Mouse (Mus musculus) MEL (cell line): ENCODE measurements around the gene Tet3. TPM values are rescaled to one million over a fixed set of nuclear protein-coding genes. Genes with fewer than 3 reads are reported as not detected.

Source experiments
- DNase-seq: peaks from one replicate; pipeline ENCODE4 v3.0.0; 2011; ENCODE audit warnings: low read depth, low spot score
- H3K27ac ChIP-seq: 2 replicates; pipeline ENCODE4 v1.5.1; 2012; ENCODE audit warnings: low read depth, mild to moderate bottlenecking, control low read depth, low read length, moderate library complexity; ENCODE audit not compliant: control insufficient read depth
- H3K27me3 ChIP-seq, 2 experiments: fragments of 150-350 bp in 1 of 2; sonication (generic) in 1 of 2; 2 replicates each; pipeline ENCODE4 v1.6.1; 2012; ENCODE audit warnings: low read length in 2 of 2, mild to moderate bottlenecking in 2 of 2, improper control_type of control experiment in 1 of 2, moderate library complexity in 1 of 2; ENCODE audit not compliant: insufficient read depth in 2 of 2, control insufficient read depth in 1 of 2
- H3K36me3 ChIP-seq, 2 experiments: 2 replicates each; pipeline ENCODE4 v1.6.1; 2012 to 2014; ENCODE audit warnings: low read length in 2 of 2, improper control_type of control experiment in 1 of 2, inconsistent platforms in 1 of 2, mild to moderate bottlenecking in 1 of 2; ENCODE audit not compliant: insufficient read depth in 2 of 2, control insufficient read depth in 1 of 2
- H3K4me1 ChIP-seq, 2 experiments: fragments of 150-350 bp in 1 of 2; sonication (generic) in 1 of 2; 2 replicates each; pipeline ENCODE4 v1.6.1; 2012; ENCODE audit warnings: low read length in 2 of 2, improper control_type of control experiment in 1 of 2, mild to moderate bottlenecking in 1 of 2; ENCODE audit not compliant: insufficient read depth in 2 of 2, control insufficient read depth in 1 of 2
- H3K4me3 ChIP-seq, 2 experiments: fragments of 150-350 bp in 1 of 2; sonication (generic) in 1 of 2; 2 replicates each; pipeline ENCODE4 v1.5.1; 2012; ENCODE audit warnings: low read depth in 2 of 2, low read length in 2 of 2, mild to moderate bottlenecking in 2 of 2, moderate library complexity in 2 of 2, control low read depth in 1 of 2, improper control_type of control experiment in 1 of 2; ENCODE audit not compliant: control insufficient read depth in 1 of 2, insufficient read depth in 1 of 2
- H3K79me2 ChIP-seq: 2 replicates; pipeline ENCODE4 v1.6.1; 2012; ENCODE audit warnings: mild to moderate bottlenecking, low read length, moderate library complexity; ENCODE audit not compliant: control insufficient read depth, poor library complexity, insufficient read depth
- H3K9ac ChIP-seq: 2 replicates; pipeline ENCODE4 v1.6.1; 2012; ENCODE audit warnings: low read depth, mild to moderate bottlenecking, control low read depth, low read length, moderate library complexity; ENCODE audit not compliant: control insufficient read depth, poor library complexity, severe bottlenecking
- H3K9me3 ChIP-seq: fragments of 150-350 bp; sonication (generic); replicated peaks from 2 replicates; pipeline ENCODE4 v1.6.1; 2012; ENCODE audit warnings: mild to moderate bottlenecking, low read length, improper control_type of control experiment, moderate library complexity; ENCODE audit not compliant: insufficient read depth
- CTCF ChIP-seq, 3 experiments: IDR thresholded peaks in 2 of 3; conservative IDR thresholded peaks in 1 of 3; 2 replicates each; pipeline ENCODE4 v1.5.1; 2011 to 2012; ENCODE audit warnings: low read length in 3 of 3, low read depth in 2 of 3, mild to moderate bottlenecking in 2 of 3, improper control_type of control experiment in 1 of 3, inconsistent platforms in 1 of 3, mixed read lengths in 1 of 3, moderate library complexity in 1 of 3; ENCODE audit not compliant: control insufficient read depth in 1 of 3, insufficient read depth in 1 of 3, poor library complexity in 1 of 3, severe bottlenecking in 1 of 3
- E2F4 ChIP-seq: IDR thresholded peaks from 2 replicates; pipeline ENCODE4 v1.6.1; 2011; ENCODE audit warnings: low read depth, low read length, improper control_type of control experiment, borderline replicate concordance
- ELF1 ChIP-seq: IDR thresholded peaks from 2 replicates; pipeline ENCODE4 v1.6.1; 2014; ENCODE audit warnings: low read depth, mild to moderate bottlenecking, inconsistent platforms, low read length, improper control_type of control experiment, moderate library complexity
- EP300 ChIP-seq, 2 experiments: IDR thresholded peaks; 2 replicates each; pipeline ENCODE4 v1.6.1; 2011; ENCODE audit warnings: improper control_type of control experiment in 2 of 2, low read length in 2 of 2, low read depth in 1 of 2, mild to moderate bottlenecking in 1 of 2
- ETS1 ChIP-seq: IDR thresholded peaks from 2 replicates; pipeline ENCODE4 v1.6.1; 2012; ENCODE audit warnings: low read depth, mild to moderate bottlenecking, inconsistent platforms, low read length, improper control_type of control experiment, moderate library complexity
- GABPA ChIP-seq: IDR thresholded peaks from 2 replicates; pipeline ENCODE4 v1.6.1; 2012; ENCODE audit warnings: low read depth, mild to moderate bottlenecking, inconsistent platforms, low read length, improper control_type of control experiment, moderate library complexity
- HCFC1 ChIP-seq: IDR thresholded peaks from 2 replicates; pipeline ENCODE4 v1.6.1; 2012; ENCODE audit warnings: low read depth, mild to moderate bottlenecking, inconsistent platforms, low read length, improper control_type of control experiment, moderate library complexity
- JUND ChIP-seq: IDR thresholded peaks from 2 replicates; pipeline ENCODE4 v1.6.1; 2011; ENCODE audit warnings: low read depth, mild to moderate bottlenecking, improper control_type of control experiment, low read length
- KAT2A ChIP-seq: conservative IDR thresholded peaks from 2 replicates; pipeline ENCODE4 v1.6.1; 2012; ENCODE audit warnings: low read depth, low read length, improper control_type of control experiment, inconsistent platforms
- MXI1 ChIP-seq: IDR thresholded peaks from 2 replicates; pipeline ENCODE4 v1.6.1; 2011; ENCODE audit warnings: mild to moderate bottlenecking, low read depth, low read length, improper control_type of control experiment
- MYB ChIP-seq: IDR thresholded peaks from 2 replicates; pipeline ENCODE4 v1.6.1; 2011; ENCODE audit warnings: mild to moderate bottlenecking, low read depth, low read length, improper control_type of control experiment
- MYC ChIP-seq: IDR thresholded peaks from 2 replicates; pipeline ENCODE4 v1.6.1; 2011; ENCODE audit warnings: low read depth, mild to moderate bottlenecking, low read length, improper control_type of control experiment, moderate library complexity
- NRF1 ChIP-seq: IDR thresholded peaks from 2 replicates; pipeline ENCODE4 v1.6.1; 2014; ENCODE audit warnings: low read depth, mild to moderate bottlenecking, inconsistent platforms, low read length, improper control_type of control experiment, moderate library complexity; ENCODE audit not compliant: poor library complexity, insufficient read depth, severe bottlenecking
- POLR2A ChIP-seq, 2 experiments: IDR thresholded peaks; 2 replicates each; pipeline ENCODE4 v1.6.1; 2011 to 2012; ENCODE audit warnings: low read length in 2 of 2, mild to moderate bottlenecking in 2 of 2, control low read depth in 1 of 2, improper control_type of control experiment in 1 of 2, low read depth in 1 of 2, moderate library complexity in 1 of 2; ENCODE audit not compliant: control insufficient read depth in 1 of 2, insufficient read depth in 1 of 2, poor library complexity in 1 of 2
- POLR2AphosphoS5 ChIP-seq: IDR thresholded peaks from 2 replicates; pipeline ENCODE4 v1.6.1; 2012; ENCODE audit warnings: low read depth, borderline replicate concordance, mild to moderate bottlenecking, inconsistent platforms, low read length, moderate library complexity, mixed read lengths
- RCOR1 ChIP-seq: IDR thresholded peaks from 2 replicates; pipeline ENCODE4 v1.6.1; 2012; ENCODE audit warnings: low read depth, mild to moderate bottlenecking, inconsistent platforms, low read length, improper control_type of control experiment
- SIN3A ChIP-seq: IDR thresholded peaks from 2 replicates; pipeline ENCODE4 v1.6.1; 2012; ENCODE audit warnings: low read length, improper control_type of control experiment, inconsistent platforms
- TBP ChIP-seq: IDR thresholded peaks from 2 replicates; pipeline ENCODE4 v1.8.0; 2011; ENCODE audit warnings: low read depth, low read length, improper control_type of control experiment
- TCF12 ChIP-seq: IDR thresholded peaks from 2 replicates; pipeline ENCODE4 v1.6.1; 2014; ENCODE audit warnings: low read depth, mild to moderate bottlenecking, inconsistent platforms, low read length, improper control_type of control experiment, moderate library complexity
- UBTF ChIP-seq: IDR thresholded peaks from 2 replicates; pipeline ENCODE4 v1.6.1; 2012; ENCODE audit warnings: low read depth, mild to moderate bottlenecking, inconsistent platforms, low read length, improper control_type of control experiment, moderate library complexity, borderline replicate concordance; ENCODE audit not compliant: insufficient read depth
- ZKSCAN1 ChIP-seq: IDR thresholded peaks from 2 replicates; pipeline ENCODE4 v1.6.1; 2012; ENCODE audit warnings: low read depth, mild to moderate bottlenecking, inconsistent platforms, low read length, improper control_type of control experiment, moderate library complexity
- ZMIZ1 ChIP-seq: IDR thresholded peaks from 2 replicates; pipeline ENCODE4 v1.6.1; 2012; ENCODE audit warnings: low read depth, mild to moderate bottlenecking, inconsistent platforms, low read length, improper control_type of control experiment, moderate library complexity
- polyA plus RNA-seq, 2 experiments: library from polyadenylated mRNA; stranded (reverse) in 1 of 2; unstranded in 1 of 2; fragments of >175 nt in 1 of 2; fragments of >200 nt in 1 of 2; gene quantifications; 2 replicates each; pipeline versions ENCODE4 v1.2.1 to v1.2.4; 2012; ENCODE audit warnings: low replicate concordance in 2 of 2, low read depth in 1 of 2; ENCODE audit not compliant: insufficient read length in 2 of 2, insufficient read depth in 1 of 2, missing spikeins in 1 of 2
- total RNA-seq: library from RNA; depleted of rRNA; stranded (reverse); fragments of 300-350 nt; gene quantifications from 2 replicates; pipeline ENCODE4 v1.2.3, GENCODE M21; 2012

Tet3 gene
- total and polyA plus RNA-seq, 3 experiments: 11.6 to 35.3 (median 22.9) TPM

GRCm38 (mm10) chr6:83426576-83426975 is 32.3 kb downstream of the Tet3 start:
- Histone ChIP-seq H3K27me3 (no peaks in the 10 kb centered on the region), H3K9me3 (no peaks in the 10 kb centered on the region), H3K9ac (no peak overlapping the region), H3K27ac (no peak overlapping the region), H3K4me3 (no peak overlapping the region), H3K4me1 (no peaks in the 10 kb centered on the region), H3K36me3 (peaks cover 0 to 27% of the 10 kb centered on the region in 2 experiments; a peak in 2 of 4 replicates), H3K79me2 (no peaks in the 10 kb centered on the region; the same call in none of the 2 replicates)
- no peak for TF ChIP-seq HCFC1
- TF ChIP-seq NRF1: no peak
- no peak for TF ChIP-seq MYB
- no peak for TF ChIP-seq MYC
- no peak for TF ChIP-seq E2F4
- TF ChIP-seq ZMIZ1: no peak
- DNase-seq: no peak

- no peak overlapping the region for H3K4me3 ChIP-seq
- H3K36me3 ChIP-seq: peaks cover 0 to 22% of the 10 kb centered on the region in 2 experiments; a peak in 2 of 4 replicates
- no peaks in the 10 kb centered on the region for H3K27me3 ChIP-seq
- no peaks in the 10 kb centered on the region; the same call in 1 of the 2 replicates for H3K79me2 ChIP-seq
- H3K9ac ChIP-seq: no peak overlapping the region
- no peaks in the 10 kb centered on the region for H3K4me1 ChIP-seq
- TF ChIP-seq MXI1: no peak
- no peak for TF ChIP-seq GABPA
- no peak for TF ChIP-seq ETS1
- no peak for TF ChIP-seq RCOR1
- TF ChIP-seq ELF1: no peak
- no peaks in the 10 kb centered on the region for H3K9me3 ChIP-seq
- no peak overlapping the region for H3K27ac ChIP-seq
- no peak for DNase-seq
These were observed 34.9 kb downstream of the Tet3 start for GRCm38 (mm10) chr6:83424053-83424404.

DNA sequence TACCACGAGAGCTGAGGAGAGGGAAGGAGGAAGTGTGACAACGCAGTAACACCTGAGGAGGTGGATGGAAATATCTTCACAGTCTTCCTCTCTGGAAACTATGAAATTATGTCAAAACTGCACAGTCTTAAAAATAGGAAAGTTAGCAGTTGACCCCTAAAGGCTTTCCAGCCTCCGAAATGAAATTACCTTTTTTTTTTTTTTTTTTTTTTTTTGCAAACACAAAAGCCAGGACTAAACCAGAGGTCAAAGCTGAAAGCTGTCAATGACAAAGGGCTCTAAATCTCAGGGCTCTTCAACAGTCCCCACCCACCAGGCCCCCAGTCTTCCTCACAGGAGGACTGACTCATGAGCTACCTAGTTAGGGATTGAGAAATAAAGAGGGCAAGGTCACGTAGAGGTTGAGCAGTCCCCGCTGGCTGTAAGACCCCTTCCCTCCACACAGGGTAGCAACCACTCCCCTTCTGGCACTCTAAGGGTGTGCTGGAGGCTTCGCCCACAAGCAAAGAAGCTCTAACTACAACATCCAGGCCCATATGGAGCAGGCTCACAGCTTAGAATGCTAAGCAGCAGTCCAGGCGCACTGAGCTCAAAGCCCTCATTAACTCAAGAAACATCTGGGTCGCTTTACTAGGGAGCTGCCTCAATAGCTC is 35.4 kb downstream of the Tet3 start:
- Histone ChIP-seq H3K9me3 (no peaks in the 10 kb centered on the region), H3K79me2 (no peaks in the 10 kb centered on the region; the same call in 1 of the 2 replicates), H3K4me1 (no peaks in the 10 kb centered on the region), H3K9ac (no peak overlapping the region), H3K36me3 (peaks cover 0 to 20% of the 10 kb centered on the region in 2 experiments; a peak in 2 of 4 replicates), H3K27me3 (no peaks in the 10 kb centered on the region), H3K4me3 (no peak overlapping the region), H3K27ac (no peak overlapping the region)
- TF ChIP-seq POLR2A (IDR thresholded peaks at IDR 0.05; ENCODE audit: control insufficient read depth in 1 of 2, insufficient read depth in 1 of 2, low read depth in 1 of 2, low read length in 2 of 2, poor library complexity in 1 of 2) (no peak), SIN3A (no peak), POLR2AphosphoS5 (no peak), EP300 (IDR thresholded peaks at IDR 0.05; ENCODE audit: low read depth in 1 of 2, low read length in 2 of 2) (no peak), HCFC1 (no peak), ETS1 (no peak), CTCF (IDR thresholded peaks at IDR 0.05 in 2 of 3, conservative IDR thresholded peaks at IDR 0.05 in 1 of 3; ENCODE audit: control insufficient read depth in 1 of 3, insufficient read depth in 1 of 3, low read depth in 2 of 3, low read length in 3 of 3, poor library complexity in 1 of 3, severe bottlenecking in 1 of 3) (no peak), JUND (no peak), UBTF (no peak), MYC (no peak), ZKSCAN1 (no peak), TBP (no peak), TCF12 (no peak), KAT2A (no peak)
- DNase-seq: no peak
